ENCODE assay signal across 12 mouse cellular contexts in genomic region chr19:36922015-36922414, GRCm38 (mm10). TPM values are rescaled to one million over a fixed set of nuclear protein-coding genes. Genes with fewer than 3 reads are reported as not detected.
DNase-seq lines count a peak whose midpoint lies in the region; ATAC-seq and TF ChIP-seq lines count a peak whose summit lies in the region.
"Had no signal": no experiment of that assay in that cellular context is flagged by ENCODE, and none has a peak within 500 bp of the region (broad histone marks: within the 10 kb centered on the region; RNA-seq: fewer than 3 reads in every experiment).

No protein-coding gene starts in this region.

- no peak overlapping the region for H3K4me3 ChIP-seq in kidney, adult 2 months (ENCODE audit: insufficient read depth, low read depth, low read length)
- no peak overlapping the region for H3K4me3 ChIP-seq in kidney, embryonic 15.5 days (replicated peaks)
- no peak overlapping the region for H3K4me3 ChIP-seq in CH12.LX (replicated peaks in 1 of 3; ENCODE audit: low read depth in 2 of 3, low read length in 2 of 3, poor library complexity in 1 of 3)
- H3K4me3 ChIP-seq in midbrain, embryonic 11.5 days (ENCODE audit: low read depth, low read length), result no peak overlapping the region
- H3K4me3 ChIP-seq: hindbrain, embryonic 15.5 days; megakaryocyte, embryonic 14.5 days had no signal

- TF ChIP-seq CTCF in kidney, adult 2 months (conservative IDR thresholded peaks at IDR 0.05; ENCODE audit: insufficient read depth, insufficient read length, low read depth, low read length), result 0 out of 2 replicates have a peak, but pooled peaks have one; percentile 16
- TF ChIP-seq CTCF in CH12.LX (conservative IDR thresholded peaks at IDR 0.05 in 1 of 2, IDR thresholded peaks at IDR 0.05 in 1 of 2; ENCODE audit: low read depth in 2 of 2, low read length in 2 of 2), result peak in 1 of 2 experiments; percentile 76; a peak in 2 of 4 replicates

- no peak overlapping the region for H3K27ac ChIP-seq in kidney, adult 2 months (ENCODE audit: insufficient read depth, low read depth, low read length)
- no peak overlapping the region for H3K27ac ChIP-seq in kidney, embryonic 15.5 days
- H3K27ac ChIP-seq in CH12.LX (ENCODE audit: insufficient read depth, low read depth), result no peak overlapping the region
- H3K27ac ChIP-seq in midbrain, embryonic 11.5 days (ENCODE audit: low read depth, low read length), result no peak overlapping the region
- H3K27ac ChIP-seq: hindbrain, embryonic 15.5 days had no signal

- TF ChIP-seq EP300 in CH12.LX (IDR thresholded peaks at IDR 0.05; ENCODE audit: low read length), result no peak

- no peaks in the 10 kb centered on the region for H3K27me3 ChIP-seq in kidney, adult 2 months (replicated peaks; ENCODE audit: control insufficient read depth, insufficient read depth, low read length)
- no peaks in the 10 kb centered on the region for H3K27me3 ChIP-seq in kidney, embryonic 15.5 days
- H3K27me3 ChIP-seq in CH12.LX (replicated peaks), result peaks cover 7% of the 10 kb centered on the region
- H3K27me3 ChIP-seq in midbrain, embryonic 11.5 days (ENCODE audit: control insufficient read depth, insufficient read depth, low read length), result no peaks in the 10 kb centered on the region
- H3K27me3 ChIP-seq: hindbrain, embryonic 15.5 days had no signal

- H3K4me2 ChIP-seq in kidney, embryonic 15.5 days, result no peak overlapping the region
- H3K4me2 ChIP-seq in CH12.LX (ENCODE audit: insufficient read depth, low read depth, poor library complexity, severe bottlenecking), result no peak overlapping the region
- H3K4me2 ChIP-seq in midbrain, embryonic 11.5 days, result no peak overlapping the region
- H3K4me2 ChIP-seq: hindbrain, embryonic 15.5 days had no signal

- DNase-seq in kidney, adult 2 months, result peak; percentile 48
- DNase-seq in 416B (ENCODE audit: low read depth) (peak; percentile 81), CH12.LX (ENCODE audit: extremely low read depth) (peak; percentile 40)
- DNase-seq in induced T-regulatory cell, adult 2 months (ENCODE audit: low read depth), result peak; percentile 78
- DNase-seq in spleen, postnatal 4 days (ENCODE audit: low spot score in 2 of 2), result no peak
- DNase-seq in midbrain, embryonic 11.5 days (ENCODE audit: low spot score, missing footprints), result no peak
- DNase-seq: adrenal gland, adult 2 months; layer of hippocampus, postnatal 36 days had no signal

- no peaks in the 10 kb centered on the region for H3K9me3 ChIP-seq in kidney, embryonic 15.5 days (replicated peaks)
- H3K9me3 ChIP-seq in CH12.LX (replicated peaks; ENCODE audit: low read length), result no peaks in the 10 kb centered on the region
- no peaks in the 10 kb centered on the region for H3K9me3 ChIP-seq in midbrain, embryonic 11.5 days (ENCODE audit: control insufficient read depth, low read length)
- H3K9me3 ChIP-seq: hindbrain, embryonic 15.5 days; megakaryocyte, embryonic 14.5 days had no signal

- dilution Hi-C loops in CH12.LX (cut with MboI; ENCODE audit: extremely low pct_ligation_motif_present, extremely low pct_unique_long_range_greater_than_20kb, low sequenced_read_pairs), result no loop called here

- H3K79me2 ChIP-seq in CH12.LX (replicated peaks; ENCODE audit: control insufficient read depth, extremely low read depth, insufficient read depth, poor library complexity, severe bottlenecking), result peaks cover 10% of the 10 kb centered on the region

- WGBS in kidney, adult 2 months, result 24% methylated on average over 2 of the region's 2 CpGs
- 28% methylated on average over 2 of the region's 2 CpGs for WGBS in kidney, embryonic 15.5 days
- 35% methylated on average over 2 of the region's 2 CpGs for WGBS in midbrain, embryonic 11.5 days

- no peaks in the 10 kb centered on the region for H3K36me3 ChIP-seq in kidney, adult 2 months (ENCODE audit: control insufficient read depth, insufficient read depth, low read length)
- no peaks in the 10 kb centered on the region for H3K36me3 ChIP-seq in kidney, embryonic 15.5 days
- no peaks in the 10 kb centered on the region for H3K36me3 ChIP-seq in CH12.LX (replicated peaks in 1 of 2; ENCODE audit: control insufficient read depth in 1 of 2, insufficient read depth in 1 of 2, low read length in 1 of 2)
- H3K36me3 ChIP-seq in midbrain, embryonic 11.5 days (ENCODE audit: control insufficient read depth, insufficient read depth, low read length), result no peaks in the 10 kb centered on the region
- H3K36me3 ChIP-seq: hindbrain, embryonic 15.5 days had no signal

- ATAC-seq in kidney, embryonic 15.5 days (replicated peaks; ENCODE audit: low FRiP score), result no peak
- no peak for ATAC-seq in erythroblast, adult 5-6 weeks (replicated peaks; ENCODE audit: low FRiP score, poor library complexity, severe bottlenecking)
- ATAC-seq in midbrain, embryonic 11.5 days (ENCODE audit: low FRiP score), result no peak

- H3K9ac ChIP-seq in kidney, embryonic 15.5 days, result no peak overlapping the region
- H3K9ac ChIP-seq in CH12.LX (ENCODE audit: insufficient read depth, low read depth), result no peak overlapping the region
- no peak overlapping the region for H3K9ac ChIP-seq in midbrain, embryonic 11.5 days (ENCODE audit: low read length)
- H3K9ac ChIP-seq: hindbrain, embryonic 15.5 days had no signal

- H3K4me1 ChIP-seq in kidney, adult 2 months (ENCODE audit: control insufficient read depth, insufficient read depth, low read length), result peaks cover 5% of the 10 kb centered on the region; the same call in 1 of the 2 replicates
- H3K4me1 ChIP-seq in kidney, embryonic 15.5 days, result peaks cover 19% of the 10 kb centered on the region
- peaks cover 2 to 10% of the 10 kb centered on the region in 2 experiments; a peak in 3 of 4 replicates for H3K4me1 ChIP-seq in CH12.LX (ENCODE audit: control insufficient read depth in 1 of 2, insufficient read depth in 2 of 2)
- peaks cover 11% of the 10 kb centered on the region; the same call in 1 of the 2 replicates for H3K4me1 ChIP-seq in midbrain, embryonic 11.5 days (ENCODE audit: control insufficient read depth, insufficient read depth, low read length)

- no peak for TF ChIP-seq POLR2A in kidney, adult 2 months (IDR thresholded peaks at IDR 0.05; ENCODE audit: low read depth, low read length)
- TF ChIP-seq POLR2A in CH12.LX (IDR thresholded peaks at IDR 0.05; ENCODE audit: low read depth, low read length), result no peak

- in situ Hi-C loops in CH12.LX (cut with MboI; ENCODE audit: low pct_ligation_motif_present, low pct_unique_long_range_greater_than_20kb, low sequenced_read_pairs), result loop anchor here (25.0 kb wide), 1 partner anchor 310 kb away; no protein-coding TSS in a partner anchor

- peak; percentile 83 for TF ChIP-seq RAD21 in CH12.LX (IDR thresholded peaks at IDR 0.05; ENCODE audit: low read depth, low read length)

TF ChIP-seq in CH12.LX, 34 proteins besides CTCF, POLR2A, EP300 and RAD21:
- peak; percentile 58 for TF ChIP-seq SMC3 (IDR thresholded peaks at IDR 0.05; ENCODE audit: low read depth, low read length)
- no peak for TF ChIP-seq JUN (IDR thresholded peaks at IDR 0.05; ENCODE audit: insufficient read depth, low read depth, low read length)
- no peak for TF ChIP-seq GABPA (IDR thresholded peaks at IDR 0.05; ENCODE audit: insufficient replicate concordance, low read depth, low read length)
- no peak for TF ChIP-seq ZMIZ1 (IDR thresholded peaks at IDR 0.05; ENCODE audit: low read depth, low read length)
- TF ChIP-seq USF2 (conservative IDR thresholded peaks at IDR 0.05; ENCODE audit: low read depth, low read length), result no peak
- TF ChIP-seq SIN3A (IDR thresholded peaks at IDR 0.05; ENCODE audit: low read length), result no peak

RNA-seq across cellular contexts. Expression of gene Fgfbp3, which starts 2.6 kb away (rescaled TPM):
- 2.1 and 3.5 TPM in 2 replicates for polyA plus RNA-seq in kidney, adult 2 months (2012; rRNA removed)
- 6.7 and 7.2 TPM in 2 replicates for polyA plus RNA-seq in kidney, embryonic 15.5 days (2015; fragmentation: Nextera tagmentation; extraction: Ambion mirVana)
- total RNA-seq in CH12.LX (2012; rRNA removed) (1.4 and 1.6 TPM in 2 replicates), CH12.LX (2014; rRNA removed) (0.64 and 1.3 TPM in 2 replicates)
- 1.8 and 2.1 TPM in 2 replicates for polyA plus RNA-seq in CH12.LX (2012; ENCODE audit: insufficient read length, low read depth)
- 3.5 and 4.2 TPM in 2 replicates for total RNA-seq in erythroblast, adult 5-6 weeks (2015; ENCODE audit: low replicate concordance)
- total RNA-seq in erythroblast, adult 5-6 weeks (2017; ENCODE audit: low replicate concordance), result 1.1 and 2.8 TPM in 2 replicates
- polyA plus RNA-seq in midbrain, embryonic 11.5 days (2014; fragmentation: Nextera tagmentation; extraction: Ambion mirVana), result 41.8 and 45.9 TPM in 2 replicates

RNA-seq across cellular contexts. Expression of gene Btaf1, which starts 3.9 kb away (rescaled TPM):
- polyA plus RNA-seq in kidney, adult 2 months (2012; rRNA removed), result 4.5 and 5.1 TPM in 2 replicates
- polyA plus RNA-seq in kidney, embryonic 15.5 days (2015; fragmentation: Nextera tagmentation; extraction: Ambion mirVana), result 11.0 and 11.1 TPM in 2 replicates
- total RNA-seq in CH12.LX (2012; rRNA removed) (38.3 and 42.8 TPM in 2 replicates), CH12.LX (2014; rRNA removed) (43.2 and 52.7 TPM in 2 replicates)
- polyA plus RNA-seq in CH12.LX (2012; ENCODE audit: insufficient read length, low read depth), result 29.4 and 31.9 TPM in 2 replicates
- 43.6 and 57.3 TPM in 2 replicates for total RNA-seq in erythroblast, adult 5-6 weeks (2015; ENCODE audit: low replicate concordance)
- 117 and 148 TPM in 2 replicates for total RNA-seq in erythroblast, adult 5-6 weeks (2017; ENCODE audit: low replicate concordance)
- polyA plus RNA-seq in midbrain, embryonic 11.5 days (2014; fragmentation: Nextera tagmentation; extraction: Ambion mirVana), result 20.9 and 21.9 TPM in 2 replicates

Comparison
In these comparisons a context has a peak if more than half of its experiments do, and no peak if none do; other contexts are left out.
1. DNase-seq: peak in kidney, adult 2 months (single experiment), 416B (single experiment), CH12.LX (single experiment) and induced T-regulatory cell, adult 2 months (single experiment); none in spleen, postnatal 4 days (0 of 2) and midbrain, embryonic 11.5 days (single experiment).